Mouse (Mus musculus): ENCODE data around the gene Gm28305. TPM values are rescaled to one million over a fixed set of nuclear protein-coding genes. Genes with fewer than 3 reads are reported as not detected.

Gm28305 gene
- total and polyA plus RNA-seq, 3 experiments, result not detected

- no peak within 1 kb of the TSS for H3K27ac ChIP-seq (ENCODE audit: insufficient read depth, low read depth)
- H3K36me3 ChIP-seq (replicated peaks in 1 of 2; ENCODE audit: control insufficient read depth in 1 of 2, insufficient read depth in 1 of 2, low read length in 1 of 2), result peaks cover 10 to 26% of the 10 kb centered on the region in 2 experiments
- in situ Hi-C loops (cut with MboI; ENCODE audit: low pct_ligation_motif_present, low pct_unique_long_range_greater_than_20kb, low sequenced_read_pairs), result no loop called here
- H3K27me3 ChIP-seq (replicated peaks), result no peaks in the 10 kb centered on the region
- peaks cover 2 to 21% of the 10 kb centered on the region in 2 experiments; a peak in 2 of 4 replicates for H3K4me1 ChIP-seq (ENCODE audit: control insufficient read depth in 1 of 2, insufficient read depth in 2 of 2)
- peak within 1 kb of the TSS; percentile 90 for H3K9ac ChIP-seq (ENCODE audit: insufficient read depth, low read depth)
- peak; percentile 17; the same call in 1 of the 2 replicates for TF ChIP-seq ELF1 (IDR thresholded peaks at IDR 0.05; ENCODE audit: low read depth, low read length)
- peak; percentile 78; the same call in 1 of the 2 replicates for TF ChIP-seq MYC (IDR thresholded peaks at IDR 0.05; ENCODE audit: low read depth, low read length)
- no peak for TF ChIP-seq BHLHE40 (IDR thresholded peaks at IDR 0.05; ENCODE audit: low read depth, low read length)
- no peak for TF ChIP-seq E2F4 (IDR thresholded peaks at IDR 0.05; ENCODE audit: insufficient replicate concordance, low read depth, low read length)
- no peak for TF ChIP-seq RCOR1 (conservative IDR thresholded peaks at IDR 0.05; ENCODE audit: low read depth, low read length)
- TF ChIP-seq TBP (conservative IDR thresholded peaks at IDR 0.05; ENCODE audit: low read depth, low read length), result 0 out of 2 replicates have a peak, but pooled peaks have one; percentile 35
- no peak for TF ChIP-seq GABPA (IDR thresholded peaks at IDR 0.05; ENCODE audit: insufficient replicate concordance, low read depth, low read length)
- no peak for TF ChIP-seq ZKSCAN1 (IDR thresholded peaks at IDR 0.05; ENCODE audit: borderline replicate concordance, low read depth, low read length)
- no peak for TF ChIP-seq RAD21 (IDR thresholded peaks at IDR 0.05; ENCODE audit: low read depth, low read length)
- TF ChIP-seq USF2 (conservative IDR thresholded peaks at IDR 0.05; ENCODE audit: low read depth, low read length), result no peak
- no peak for TF ChIP-seq PAX5 (IDR thresholded peaks at IDR 0.05; ENCODE audit: low read length)
- TF ChIP-seq KAT2A (IDR thresholded peaks at IDR 0.05; ENCODE audit: insufficient replicate concordance, low read length), result no peak
- TF ChIP-seq EP300 (IDR thresholded peaks at IDR 0.05; ENCODE audit: low read length), result no peak
- no peak for TF ChIP-seq MAFK (IDR thresholded peaks at IDR 0.05; ENCODE audit: insufficient replicate concordance, low read length)
- TF ChIP-seq NELFE (IDR thresholded peaks at IDR 0.05; ENCODE audit: low read depth, low read length), result peak; percentile 58; the same call in 1 of the 2 replicates
- no peak for TF ChIP-seq CTCF (conservative IDR thresholded peaks at IDR 0.05 in 1 of 2, IDR thresholded peaks at IDR 0.05 in 1 of 2; ENCODE audit: low read depth in 2 of 2, low read length in 2 of 2)
- TF ChIP-seq USF1 (IDR thresholded peaks at IDR 0.05; ENCODE audit: low read depth, low read length), result no peak
- no peak for TF ChIP-seq POLR2AphosphoS2 (IDR thresholded peaks at IDR 0.05; ENCODE audit: low read depth, low read length)
- no peak for TF ChIP-seq ETS1 (conservative IDR thresholded peaks at IDR 0.05; ENCODE audit: low read depth, low read length)
- TF ChIP-seq MXI1 (IDR thresholded peaks at IDR 0.05; ENCODE audit: low read depth, low read length), result peak; percentile 87
- no peak for TF ChIP-seq TCF12 (IDR thresholded peaks at IDR 0.05; ENCODE audit: low read depth, low read length)
- TF ChIP-seq UBTF (IDR thresholded peaks at IDR 0.05; ENCODE audit: low read depth, low read length), result no peak
- TF ChIP-seq SIN3A (IDR thresholded peaks at IDR 0.05; ENCODE audit: low read length), result peak; percentile 96
- TF ChIP-seq CHD1 (IDR thresholded peaks at IDR 0.05; ENCODE audit: low read depth, low read length), result no peak
- TF ChIP-seq IRF4 (IDR thresholded peaks at IDR 0.05; ENCODE audit: low read depth, low read length), result no peak; the same call in 1 of the 2 replicates
- peak; percentile 47; the same call in 1 of the 2 replicates for TF ChIP-seq NRF1 (IDR thresholded peaks at IDR 0.05; ENCODE audit: low read depth, low read length)
- no peak for TF ChIP-seq ZMIZ1 (IDR thresholded peaks at IDR 0.05; ENCODE audit: low read depth, low read length)
- TF ChIP-seq MAX (IDR thresholded peaks at IDR 0.05; ENCODE audit: low read length), result no peak; the same call in 1 of the 2 replicates
- peak; percentile 72 for TF ChIP-seq POLR2A (IDR thresholded peaks at IDR 0.05; ENCODE audit: low read depth, low read length)
- TF ChIP-seq JUND (conservative IDR thresholded peaks at IDR 0.05; ENCODE audit: low read depth, low read length), result no peak
- no peak for TF ChIP-seq MEF2A (IDR thresholded peaks at IDR 0.05; ENCODE audit: borderline replicate concordance, low read depth, low read length)
- TF ChIP-seq ZNF384 (IDR thresholded peaks at IDR 0.05; ENCODE audit: low read depth, low read length), result peak; percentile 96
- no peak for TF ChIP-seq CHD2 (IDR thresholded peaks at IDR 0.05; ENCODE audit: low read length)
- TF ChIP-seq MAZ (IDR thresholded peaks at IDR 0.05; ENCODE audit: low read depth, low read length), result no peak
- no peak for TF ChIP-seq SMC3 (IDR thresholded peaks at IDR 0.05; ENCODE audit: low read depth, low read length)
- TF ChIP-seq ZC3H11A (IDR thresholded peaks at IDR 0.05; ENCODE audit: low read depth, low read length), result no peak
- no peak for TF ChIP-seq JUN (IDR thresholded peaks at IDR 0.05; ENCODE audit: insufficient read depth, low read depth, low read length)
- TF ChIP-seq HCFC1 (IDR thresholded peaks at IDR 0.05; ENCODE audit: low read depth, low read length), result peak; percentile 88
- no peaks in the 10 kb centered on the region for H3K9me3 ChIP-seq (replicated peaks; ENCODE audit: low read length)
- dilution Hi-C loops (cut with MboI; ENCODE audit: extremely low pct_ligation_motif_present, extremely low pct_unique_long_range_greater_than_20kb, low sequenced_read_pairs), result no loop called here
- peaks cover 20% of the 10 kb centered on the region for H3K79me2 ChIP-seq (replicated peaks; ENCODE audit: control insufficient read depth, extremely low read depth, insufficient read depth, poor library complexity, severe bottlenecking)
- H3K4me3 ChIP-seq (replicated peaks in 1 of 3; ENCODE audit: low read depth in 2 of 3, low read length in 2 of 3, poor library complexity in 1 of 3), result peak within 1 kb of the TSS; percentile 99 to 100 (median 99)
- DNase-seq (ENCODE audit: extremely low read depth), result peak; percentile 82
- peak within 1 kb of the TSS; percentile 100 for H3K4me2 ChIP-seq (ENCODE audit: insufficient read depth, low read depth, poor library complexity, severe bottlenecking)
Measured at GRCm38 (mm10) chr9:104063244-104063961, 22.9 kb downstream of the Gm28305 start, which contains the start of gene Acad11. Acad11 (plus strand) TSS chr9:104063377.
